Comparison of ENCODE assay signal across 21 mouse cellular contexts in genomic region chr1:161863742-161864141, GRCm38 (mm10).
"Had no signal": no experiment of that assay in that cellular context is flagged by ENCODE, and none has a peak within 500 bp of the region (broad histone marks: within the 10 kb centered on the region; RNA-seq: fewer than 3 reads in every experiment).

No protein-coding gene starts in this region.

- ATAC-seq: liver, postnatal 0 days; midbrain, embryonic 16.5 days had no signal

- H3K9me3 ChIP-seq: liver, embryonic 13.5 days; liver, embryonic 15.5 days; megakaryocyte, embryonic 14.5 days; midbrain, embryonic 10.5 days; midbrain, embryonic 12.5 days; neural tube, embryonic 12.5 days; stomach, embryonic 15.5 days had no signal

- H3K9ac ChIP-seq: liver, embryonic 13.5 days; liver, embryonic 15.5 days; liver, postnatal 0 days; lung, embryonic 14.5 days; midbrain, embryonic 12.5 days; neural tube, embryonic 12.5 days; stomach, embryonic 15.5 days had no signal

- DNase-seq: liver, embryonic 13.5 days; liver, postnatal 0 days; lung, embryonic 14.5 days; lung, postnatal 14 days; lung, postnatal 36 days; midbrain, embryonic 14.5 days; right cerebral cortex, postnatal 14 days; thymus, adult 2 months; thymus, postnatal 14 days; thymus, postnatal 36 days had no signal

- H3K27ac ChIP-seq: liver, embryonic 13.5 days; liver, embryonic 15.5 days; macrophage; midbrain, embryonic 10.5 days; midbrain, embryonic 12.5 days; neural tube, embryonic 12.5 days; stomach, embryonic 15.5 days; stomach, postnatal 0 days had no signal

- H3K4me3 ChIP-seq: liver, embryonic 13.5 days; liver, embryonic 15.5 days; megakaryocyte, embryonic 14.5 days; midbrain, embryonic 10.5 days; midbrain, embryonic 12.5 days; myocyte; neural tube, embryonic 12.5 days; stomach, embryonic 15.5 days had no signal

- H3K36me3 ChIP-seq: liver, embryonic 13.5 days; midbrain, embryonic 10.5 days; midbrain, embryonic 12.5 days; neural tube, embryonic 12.5 days; stomach, embryonic 15.5 days had no signal

- H3K4me2 ChIP-seq: liver, embryonic 11.5 days; liver, embryonic 13.5 days; liver, embryonic 15.5 days; lung, embryonic 14.5 days; midbrain, embryonic 12.5 days; neural tube, embryonic 12.5 days; stomach, embryonic 15.5 days had no signal

- H3K4me1 ChIP-seq: neural tube, embryonic 12.5 days; stomach, embryonic 15.5 days had no signal

- H3K27me3 ChIP-seq: liver, embryonic 13.5 days; liver, embryonic 15.5 days; megakaryocyte, embryonic 14.5 days; midbrain, embryonic 12.5 days; neural tube, embryonic 12.5 days; stomach, embryonic 15.5 days had no signal
